Mouse (Mus musculus) cerebellum, postnatal 25 days (tissue): ENCODE data around the gene Map7d1.

Source experiments
- DNase-seq, 2 experiments: peaks; one replicate each; pipeline ENCODE4 v3.0.0; 2021; ENCODE audit warnings: mixed read lengths in 2 of 2

Gene Map7d1

DNA sequence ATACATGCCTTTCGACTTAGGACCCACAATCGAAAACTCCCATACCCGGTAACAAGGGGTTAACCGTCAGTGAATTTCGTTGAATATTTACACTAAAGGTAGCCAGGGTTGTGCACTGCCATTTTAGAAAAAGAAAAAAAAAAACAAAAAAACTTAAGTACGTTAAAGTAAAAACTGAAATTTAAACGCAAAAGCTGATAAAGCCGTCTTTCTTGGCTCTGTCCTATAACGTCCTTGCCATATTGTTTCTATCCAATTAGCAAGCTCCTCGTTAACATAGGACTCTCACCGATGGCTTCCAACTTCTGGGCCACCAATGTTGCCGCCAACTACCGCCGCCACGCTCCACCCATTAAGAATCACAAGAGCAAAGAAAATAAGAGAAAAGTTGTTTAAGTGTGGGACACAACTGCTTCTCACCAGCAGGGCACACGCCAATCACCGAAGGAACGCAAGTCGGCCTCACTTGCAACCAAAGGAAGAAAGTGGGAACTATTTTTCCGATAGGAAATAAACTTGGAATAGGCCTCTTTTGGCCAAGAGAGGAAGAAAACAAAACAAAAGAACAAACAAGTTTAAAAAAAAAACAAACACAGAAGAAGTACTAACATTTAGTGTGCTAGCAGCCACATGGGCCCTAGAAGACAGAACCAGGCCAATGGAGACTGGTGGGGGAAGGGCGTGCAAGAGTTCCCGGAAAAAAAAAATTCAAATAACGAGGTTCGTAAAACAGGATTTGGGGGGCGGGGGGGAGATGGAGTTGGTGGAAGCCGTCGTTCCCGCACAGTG is 54.4 kb downstream of the Map7d1 start:
- peak in 1 of 2 experiments; percentile 22 for DNase-seq

- no peak for DNase-seq
Measured at GRCm38 (mm10) chr4:126200656-126201055, 55.5 kb downstream of the Map7d1 start.

- no peak for DNase-seq
Measured at GRCm38 (mm10) chr4:126200036-126200435, 56.1 kb downstream of the Map7d1 start.

GRCm38 (mm10) chr4:126199556-126199955 is 56.6 kb downstream of the Map7d1 start:
- no peak for DNase-seq

DNA sequence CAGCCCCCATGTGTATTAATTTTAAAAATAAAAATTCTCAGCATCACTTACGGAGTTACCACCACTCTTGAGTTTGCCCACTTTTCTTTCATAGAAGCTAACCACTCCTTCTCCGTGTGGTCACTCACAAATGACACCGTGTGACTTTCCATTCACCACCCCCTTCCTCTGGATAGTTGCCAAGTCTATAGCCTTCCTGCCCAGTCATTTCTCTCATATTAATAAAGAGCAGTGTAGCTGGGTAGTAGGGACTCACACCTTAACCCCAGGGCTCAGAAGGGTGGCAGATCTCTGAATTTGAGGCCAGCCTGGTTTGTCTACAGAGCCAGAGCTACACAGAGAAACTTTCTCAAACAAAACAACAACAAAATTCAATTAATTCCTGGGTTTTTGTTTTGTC is 58.7 kb downstream of the Map7d1 start:
- DNase-seq: no peak

DNA sequence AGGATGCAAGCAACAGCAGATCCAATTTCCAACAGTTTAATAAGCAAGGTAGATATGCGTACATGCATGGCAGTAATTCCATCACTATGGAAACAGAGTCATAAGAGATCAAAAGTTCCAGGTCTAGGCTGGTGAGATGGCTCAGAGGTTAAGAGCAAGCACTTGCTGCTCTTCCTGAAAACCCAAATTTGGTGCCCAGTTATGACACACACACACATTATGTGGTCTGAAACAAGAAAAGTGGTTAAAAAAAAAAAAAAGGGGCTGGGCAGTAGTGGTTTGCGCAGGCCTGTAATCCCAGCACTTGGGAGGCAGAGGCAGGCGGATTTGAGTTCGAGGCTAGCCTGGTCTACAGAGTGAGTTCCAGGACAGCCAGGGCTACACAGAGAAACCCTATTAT is 61.2 kb downstream of the Map7d1 start:
- no peak for DNase-seq

- no peak for DNase-seq
Measured at GRCm38 (mm10) chr4:126194216-126194615, 61.9 kb downstream of the Map7d1 start.

GRCm38 (mm10) chr4:126190636-126191035 is 65.5 kb downstream of the Map7d1 start:
- no peak for DNase-seq

- DNase-seq: no peak
Measured at GRCm38 (mm10) chr4:126187096-126187495, 69.0 kb downstream of the Map7d1 start.

- no peak for DNase-seq
Measured at GRCm38 (mm10) chr4:126183034-126183433, 73.1 kb downstream of the Map7d1 start.
